Mouse (Mus musculus): ENCODE measurements at regions not wholly inside any gene's neighbourhood (a gene's known extent, or its start where the extent isn't known, plus 50 kb on each side); places are given as distances from the start of the nearest gene placed in this dataset.

DNA sequence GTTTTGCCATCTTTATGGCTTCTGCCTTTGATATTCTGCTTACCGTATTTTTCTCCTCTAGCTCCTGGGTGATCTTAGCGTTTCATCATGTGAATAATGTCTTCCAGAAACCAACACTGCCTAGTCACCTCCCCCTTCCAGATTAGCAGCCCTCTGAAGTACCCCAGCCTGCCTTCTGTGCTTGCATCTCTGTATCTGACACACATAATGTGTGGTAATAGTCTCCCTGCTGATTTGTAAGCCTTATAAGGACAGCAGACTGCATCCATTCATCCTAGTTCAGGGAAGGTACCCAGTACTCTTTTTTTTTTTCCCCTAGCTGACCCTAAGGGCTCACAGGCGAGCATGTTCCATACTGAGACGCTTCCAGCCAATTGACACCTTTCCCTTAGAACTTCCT, 409.2 kb upstream of the Prickle1 start:
- ATAC-seq (ENCODE audit: low FRiP score, low TSS enrichment) (no peak), DNase-seq (no peak)
- WGBS = 47% methylated on average over 4 of the region's 4 CpGs

DNA sequence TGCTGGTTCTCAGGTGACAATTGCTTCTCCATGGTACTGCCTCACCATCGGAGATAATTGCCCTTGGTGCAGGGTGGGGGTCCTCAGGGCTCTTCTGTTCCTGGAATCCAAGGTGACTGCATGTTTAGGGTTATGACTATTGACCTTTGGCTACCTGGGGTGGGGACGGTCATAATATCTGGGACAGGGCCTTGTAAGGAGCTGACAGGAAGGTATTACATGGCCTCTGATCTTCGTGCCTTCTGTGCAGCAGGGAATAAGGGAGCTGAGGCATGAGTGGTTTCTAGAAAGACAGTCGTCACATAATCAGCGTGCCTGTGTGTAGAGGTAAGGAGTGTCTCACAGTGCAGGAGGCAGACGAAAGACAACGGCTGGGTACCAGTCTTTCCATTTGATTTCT, 407.5 kb upstream of the Prickle1 start:
- H3K27ac ChIP-seq (replicated peaks; ENCODE audit: low read depth, low read length) = no peak overlapping the region
- H3K36me3 ChIP-seq (ENCODE audit: control insufficient read depth, insufficient read depth, low read length) = no peaks in the 10 kb centered on the region
- ATAC-seq (ENCODE audit: low FRiP score, low TSS enrichment) (no peak), DNase-seq (no peak)
- no peaks in the 10 kb centered on the region for H3K9me3 ChIP-seq (ENCODE audit: control insufficient read depth, low read length)
- no peaks in the 10 kb centered on the region for H3K4me1 ChIP-seq (ENCODE audit: control insufficient read depth, insufficient read depth, low read length)
- H3K4me3 ChIP-seq (replicated peaks; ENCODE audit: low read depth, low read length) = no peak overlapping the region
- no peak overlapping the region for H3K4me2 ChIP-seq (ENCODE audit: low read length)
- WGBS = 78% methylated on average over 7 of the region's 7 CpGs
- H3K9ac ChIP-seq (replicated peaks; ENCODE audit: low read length) = no peak overlapping the region
- no peaks in the 10 kb centered on the region for H3K27me3 ChIP-seq (ENCODE audit: control insufficient read depth, insufficient read depth, low read length)

More for the DNA sequence above, 409.2 kb upstream of the Prickle1 start:
- Histone ChIP-seq H3K27me3 (ENCODE audit: control insufficient read depth, insufficient read depth, low read length) (no peaks in the 10 kb centered on the region), H3K4me1 (ENCODE audit: control insufficient read depth, insufficient read depth, low read length) (no peaks in the 10 kb centered on the region), H3K9me3 (ENCODE audit: control insufficient read depth, low read length) (no peaks in the 10 kb centered on the region), H3K9ac (replicated peaks; ENCODE audit: low read length) (no peak overlapping the region), H3K27ac (replicated peaks; ENCODE audit: low read depth, low read length) (no peak overlapping the region), H3K36me3 (ENCODE audit: control insufficient read depth, insufficient read depth, low read length) (no peaks in the 10 kb centered on the region), H3K4me3 (replicated peaks; ENCODE audit: low read depth, low read length) (no peak overlapping the region), H3K4me2 (ENCODE audit: low read length) (no peak overlapping the region)

GRCm38 (mm10) chr15:93994542-93994941, 398.9 kb upstream of the Prickle1 start:
- ATAC-seq (ENCODE audit: low FRiP score, low TSS enrichment) (no peak), DNase-seq (peak; percentile 26)
- Histone ChIP-seq H3K4me1 (ENCODE audit: control insufficient read depth, insufficient read depth, low read length) (peaks cover 7% of the 10 kb centered on the region), H3K9me3 (ENCODE audit: control insufficient read depth, low read length) (no peaks in the 10 kb centered on the region), H3K27me3 (ENCODE audit: control insufficient read depth, insufficient read depth, low read length) (no peaks in the 10 kb centered on the region), H3K36me3 (ENCODE audit: control insufficient read depth, insufficient read depth, low read length) (no peaks in the 10 kb centered on the region), H3K4me2 (ENCODE audit: low read length) (no peak overlapping the region), H3K27ac (replicated peaks; ENCODE audit: low read depth, low read length) (0 out of 2 replicates have a peak overlapping the region, but pooled peaks have one; percentile 15), H3K4me3 (replicated peaks; ENCODE audit: low read depth, low read length) (no peak overlapping the region), H3K9ac (replicated peaks; ENCODE audit: low read length) (no peak overlapping the region)
- 27% methylated on average over 4 of the region's 4 CpGs for WGBS

DNA sequence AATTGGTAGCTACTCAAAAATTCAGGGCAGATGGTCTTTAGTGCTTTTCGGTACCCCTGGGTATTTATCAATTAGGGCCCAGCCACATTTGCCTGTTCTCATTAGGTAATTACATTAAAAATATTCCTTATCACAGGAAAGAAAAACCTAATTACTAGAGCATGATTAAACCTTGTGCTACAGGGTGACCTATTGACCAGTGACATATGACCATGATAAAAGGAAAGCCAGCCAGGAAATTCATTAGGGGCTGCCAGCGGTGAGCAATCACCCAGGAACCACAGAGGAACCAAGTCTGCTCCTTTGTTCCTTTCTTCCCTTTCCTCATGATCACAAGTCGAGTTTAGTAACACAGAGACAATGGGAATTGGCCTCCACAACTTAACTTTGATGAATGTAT, 394.4 kb upstream of the Prickle1 start:
- Histone ChIP-seq H3K36me3 (ENCODE audit: control insufficient read depth, insufficient read depth, low read length) (no peaks in the 10 kb centered on the region), H3K4me3 (replicated peaks; ENCODE audit: low read depth, low read length) (no peak overlapping the region), H3K9me3 (ENCODE audit: control insufficient read depth, low read length) (no peaks in the 10 kb centered on the region), H3K4me1 (ENCODE audit: control insufficient read depth, insufficient read depth, low read length) (peaks cover 7% of the 10 kb centered on the region), H3K27ac (replicated peaks; ENCODE audit: low read depth, low read length) (no peak overlapping the region), H3K9ac (replicated peaks; ENCODE audit: low read length) (no peak overlapping the region), H3K4me2 (ENCODE audit: low read length) (no peak overlapping the region), H3K27me3 (ENCODE audit: control insufficient read depth, insufficient read depth, low read length) (no peaks in the 10 kb centered on the region)
- no peak for ATAC-seq (ENCODE audit: low FRiP score, low TSS enrichment)
- DNase-seq = no peak
- 37% methylated on average over 3 of the region's 3 CpGs for WGBS

DNA sequence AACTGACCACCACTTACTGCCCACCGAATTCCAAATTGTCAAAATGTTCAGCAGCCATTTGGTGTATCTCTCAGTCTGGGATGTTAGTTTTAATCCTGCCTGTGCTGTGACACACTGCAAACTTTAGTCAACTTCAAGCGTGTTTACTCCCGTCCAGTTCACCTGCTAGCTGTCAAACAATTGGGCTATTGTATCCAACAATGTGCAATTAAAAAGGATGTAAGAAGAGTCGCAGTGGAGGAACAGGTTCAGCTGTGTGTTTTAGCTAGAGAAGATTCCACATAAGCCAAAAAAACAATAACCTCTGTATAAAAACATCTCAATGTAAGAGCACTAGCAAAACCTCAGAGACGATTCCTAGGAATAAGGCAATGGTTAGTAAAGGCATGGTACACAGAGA, 392.7 kb upstream of the Prickle1 start:
- Histone ChIP-seq H3K4me3 (replicated peaks; ENCODE audit: low read depth, low read length) (no peak overlapping the region), H3K9ac (replicated peaks; ENCODE audit: low read length) (no peak overlapping the region), H3K4me2 (ENCODE audit: low read length) (no peak overlapping the region), H3K9me3 (ENCODE audit: control insufficient read depth, low read length) (no peaks in the 10 kb centered on the region), H3K27ac (replicated peaks; ENCODE audit: low read depth, low read length) (no peak overlapping the region), H3K4me1 (ENCODE audit: control insufficient read depth, insufficient read depth, low read length) (no peaks in the 10 kb centered on the region), H3K27me3 (ENCODE audit: control insufficient read depth, insufficient read depth, low read length) (no peaks in the 10 kb centered on the region), H3K36me3 (ENCODE audit: control insufficient read depth, insufficient read depth, low read length) (no peaks in the 10 kb centered on the region)
- DNase-seq (no peak), ATAC-seq (ENCODE audit: low FRiP score, low TSS enrichment) (no peak)
- 77% methylated on average over 5 of the region's 5 CpGs for WGBS

DNA sequence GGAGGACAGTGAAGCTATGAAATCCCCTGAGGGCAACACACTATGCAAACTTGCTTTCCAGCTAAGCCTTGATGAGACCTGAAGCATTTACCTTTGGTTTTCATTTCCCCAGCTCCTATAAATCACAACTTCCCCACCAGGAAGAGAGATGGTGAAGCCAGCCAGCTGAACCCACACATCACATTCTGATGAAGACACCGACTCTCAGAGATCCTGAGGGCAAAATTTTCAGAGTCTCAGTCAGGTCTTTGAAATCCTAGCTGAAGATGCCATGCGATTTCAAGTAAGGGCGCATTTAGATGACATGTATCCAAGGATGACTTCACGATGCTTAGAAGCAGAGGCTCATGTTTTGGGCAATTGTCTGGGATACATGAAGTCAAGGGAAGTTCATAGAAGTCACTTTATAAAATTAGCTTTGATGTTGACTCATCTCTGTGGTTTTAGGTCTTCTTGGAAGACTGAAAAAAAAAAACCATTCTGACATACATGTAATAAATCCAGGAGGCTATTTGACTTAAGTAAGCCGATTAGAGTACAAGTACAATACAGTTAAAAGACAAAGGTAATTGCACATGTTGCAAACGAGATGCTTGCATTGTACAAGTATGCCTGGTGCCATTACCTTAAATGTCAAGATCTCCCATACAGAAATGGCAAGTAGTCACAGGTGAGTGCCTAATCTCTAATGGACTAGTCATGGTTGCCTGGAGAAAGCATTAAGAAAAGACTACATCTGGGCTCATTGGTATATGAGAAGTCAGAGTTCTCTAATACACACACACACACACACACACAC, 391.1 kb upstream of the Prickle1 start:
- no peaks in the 10 kb centered on the region for H3K27me3 ChIP-seq (ENCODE audit: control insufficient read depth, insufficient read depth, low read length)
- no peak overlapping the region for H3K4me3 ChIP-seq (replicated peaks; ENCODE audit: low read depth, low read length)
- WGBS = 89% methylated on average over 6 of the region's 6 CpGs
- H3K36me3 ChIP-seq (ENCODE audit: control insufficient read depth, insufficient read depth, low read length) = no peaks in the 10 kb centered on the region
- H3K9me3 ChIP-seq (ENCODE audit: control insufficient read depth, low read length) = no peaks in the 10 kb centered on the region
- DNase-seq (no peak), ATAC-seq (ENCODE audit: low FRiP score, low TSS enrichment) (no peak)
- H3K4me1 ChIP-seq (ENCODE audit: control insufficient read depth, insufficient read depth, low read length) = no peaks in the 10 kb centered on the region
- H3K27ac ChIP-seq (replicated peaks; ENCODE audit: low read depth, low read length) = no peak overlapping the region
- H3K9ac ChIP-seq (replicated peaks; ENCODE audit: low read length) = no peak overlapping the region
- H3K4me2 ChIP-seq (ENCODE audit: low read length) = no peak overlapping the region

DNA sequence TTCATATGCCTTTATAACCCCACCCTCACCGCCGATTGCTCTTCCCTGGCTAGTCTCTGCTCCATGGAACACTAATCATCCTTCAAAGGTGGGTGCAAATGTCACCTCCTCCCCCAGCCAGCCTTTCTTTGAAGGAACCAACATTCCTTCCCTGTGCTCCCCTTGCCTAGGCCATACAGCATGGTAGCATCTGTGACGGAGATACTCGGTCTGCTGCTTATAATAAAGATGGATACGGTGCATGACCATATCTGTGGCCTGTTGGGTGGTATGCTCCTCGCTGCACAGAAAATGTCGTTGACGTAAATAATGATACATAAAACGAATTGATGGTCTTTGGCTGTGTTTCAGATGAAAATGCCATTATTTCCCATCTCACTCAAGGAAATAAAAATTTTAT, 386.4 kb upstream of the Prickle1 start:
- no peak overlapping the region for H3K27ac ChIP-seq (replicated peaks; ENCODE audit: low read depth, low read length)
- ATAC-seq (ENCODE audit: low FRiP score, low TSS enrichment) (no peak), DNase-seq (no peak)
- H3K4me2 ChIP-seq (ENCODE audit: low read length) = no peak overlapping the region
- H3K9me3 ChIP-seq (ENCODE audit: control insufficient read depth, low read length) = no peaks in the 10 kb centered on the region
- no peaks in the 10 kb centered on the region for H3K36me3 ChIP-seq (ENCODE audit: control insufficient read depth, insufficient read depth, low read length)
- WGBS = 93% methylated on average over 9 of the region's 9 CpGs
- no peak overlapping the region for H3K9ac ChIP-seq (replicated peaks; ENCODE audit: low read length)
- no peaks in the 10 kb centered on the region for H3K4me1 ChIP-seq (ENCODE audit: control insufficient read depth, insufficient read depth, low read length)
- H3K27me3 ChIP-seq (ENCODE audit: control insufficient read depth, insufficient read depth, low read length) = no peaks in the 10 kb centered on the region
- H3K4me3 ChIP-seq (replicated peaks; ENCODE audit: low read depth, low read length) = no peak overlapping the region

GRCm38 (mm10) chr15:93977494-93977893, 381.8 kb upstream of the Prickle1 start:
- Histone ChIP-seq H3K4me2 (ENCODE audit: low read length) (no peak overlapping the region), H3K9me3 (ENCODE audit: control insufficient read depth, low read length) (no peaks in the 10 kb centered on the region), H3K9ac (replicated peaks; ENCODE audit: low read length) (no peak overlapping the region), H3K27ac (replicated peaks; ENCODE audit: low read depth, low read length) (no peak overlapping the region), H3K4me1 (ENCODE audit: control insufficient read depth, insufficient read depth, low read length) (no peaks in the 10 kb centered on the region), H3K4me3 (replicated peaks; ENCODE audit: low read depth, low read length) (no peak overlapping the region), H3K27me3 (ENCODE audit: control insufficient read depth, insufficient read depth, low read length) (no peaks in the 10 kb centered on the region), H3K36me3 (ENCODE audit: control insufficient read depth, insufficient read depth, low read length) (no peaks in the 10 kb centered on the region)
- DNase-seq = no peak
- ATAC-seq (ENCODE audit: low FRiP score, low TSS enrichment) = no peak
- WGBS = 79% methylated on average over 5 of the region's 5 CpGs

- 87% methylated on average over 7 of the region's 7 CpGs for WGBS
- no peaks in the 10 kb centered on the region for H3K36me3 ChIP-seq (ENCODE audit: control insufficient read depth, insufficient read depth, low read length)
Observed at GRCm38 (mm10) chr15:93974727-93975126, 379.0 kb upstream of the Prickle1 start.

More at GRCm38 (mm10) chr15:93974727-93975126, 379.0 kb upstream of the Prickle1 start:
- no peaks in the 10 kb centered on the region for H3K9me3 ChIP-seq (ENCODE audit: control insufficient read depth, low read length)
- H3K27ac ChIP-seq (replicated peaks; ENCODE audit: low read depth, low read length) = no peak overlapping the region
- H3K27me3 ChIP-seq (ENCODE audit: control insufficient read depth, insufficient read depth, low read length) = no peaks in the 10 kb centered on the region
- no peak for ATAC-seq (ENCODE audit: low FRiP score, low TSS enrichment)
- no peak overlapping the region for H3K4me3 ChIP-seq (replicated peaks; ENCODE audit: low read depth, low read length)
- no peak for DNase-seq
- H3K4me2 ChIP-seq (ENCODE audit: low read length) = no peak overlapping the region
- H3K9ac ChIP-seq (replicated peaks; ENCODE audit: low read length) = no peak overlapping the region
- H3K4me1 ChIP-seq (ENCODE audit: control insufficient read depth, insufficient read depth, low read length) = no peaks in the 10 kb centered on the region
